Mouse (Mus musculus) E14TG2a.4 (cell line): ENCODE results near the gene Tor1b.
A peak's percentile ranks its signal among the peaks of the same experiment; 100 is the strongest.
"Not testable (repeated sequence)": the region's sequence is repeated elsewhere in the genome, so short reads cannot be mapped to it uniquely, and the experiment has no call there.

ENCODE experiments used
- H3K27me3 ChIP-seq: 2 replicates; pipeline ENCODE4 v1.6.1; 2014; ENCODE audit warnings: low read length, control low read depth; ENCODE audit not compliant: insufficient read depth
- H3K36me3 ChIP-seq: 2 replicates; pipeline ENCODE4 v1.6.1; 2014; ENCODE audit warnings: low read length, control low read depth; ENCODE audit not compliant: insufficient read depth
- H3K4me1 ChIP-seq: replicated peaks from 2 replicates; pipeline ENCODE4 v1.6.1; 2014; ENCODE audit warnings: low read depth, low read length, control low read depth
- H3K4me3 ChIP-seq: replicated peaks from 2 replicates; pipeline ENCODE4 v1.5.1; 2014; ENCODE audit warnings: mild to moderate bottlenecking, low read length
- H3K9me3 ChIP-seq: 2 replicates; pipeline ENCODE4 v1.6.1; 2014; ENCODE audit warnings: low read length, control low read depth
- CTCF ChIP-seq: conservative IDR thresholded peaks from 2 replicates; pipeline ENCODE4 v1.5.1; 2014; ENCODE audit warnings: low read length
- NANOG ChIP-seq: IDR thresholded peaks from 2 replicates; pipeline ENCODE4 v1.6.1; 2014; ENCODE audit warnings: borderline replicate concordance, low read length, mixed read lengths
- POU5F1 ChIP-seq: IDR thresholded peaks from 2 replicates; pipeline ENCODE4 v1.6.1; 2014; ENCODE audit warnings: low read length, borderline replicate concordance

The Tor1b gene

GRCm38 (mm10) chr2:30937731-30938130, 15.0 kb upstream of the Tor1b start:
- no peaks in the 10 kb centered on the region for H3K27me3 ChIP-seq
- peaks cover 74% of the 10 kb centered on the region for H3K4me1 ChIP-seq
- no peaks in the 10 kb centered on the region for H3K36me3 ChIP-seq
- H3K9me3 ChIP-seq = no peaks in the 10 kb centered on the region
- H3K4me3 ChIP-seq = peak overlapping the region; percentile 78
- TF ChIP-seq CTCF = no peak
- TF ChIP-seq POU5F1 = no peak
- TF ChIP-seq NANOG = no peak

DNA sequence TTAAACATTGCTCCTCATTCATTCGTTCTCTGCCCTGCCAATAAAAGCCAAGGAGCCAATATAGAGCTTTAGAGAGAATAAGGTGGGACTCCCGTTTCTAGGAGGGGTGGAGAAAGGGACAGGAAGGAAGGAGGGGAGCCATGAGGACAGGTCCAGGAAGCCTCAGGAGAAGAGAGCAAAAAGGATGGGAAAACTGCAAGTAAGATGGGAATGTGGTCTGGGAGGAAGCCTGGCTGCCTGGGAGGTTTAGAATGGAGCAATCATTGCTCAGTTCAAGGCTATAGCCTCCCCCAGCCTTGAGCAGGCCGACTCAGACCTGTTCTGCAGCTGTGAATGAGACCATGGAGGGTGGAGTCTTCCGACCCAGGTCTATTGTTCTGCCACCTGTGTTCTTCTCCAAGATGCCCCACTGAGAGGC, 14.2 kb upstream of the Tor1b start:
- peak overlapping the region; percentile 78 for H3K4me3 ChIP-seq
- TF ChIP-seq NANOG = peak; percentile 51; the same call in 1 of the 2 replicates
- TF ChIP-seq CTCF = no peak
- no peak for TF ChIP-seq POU5F1
- no peaks in the 10 kb centered on the region for H3K27me3 ChIP-seq
- H3K4me1 ChIP-seq = peaks cover 67% of the 10 kb centered on the region
- no peaks in the 10 kb centered on the region for H3K36me3 ChIP-seq
- H3K9me3 ChIP-seq = no peaks in the 10 kb centered on the region

- no peaks in the 10 kb centered on the region for H3K36me3 ChIP-seq
- TF ChIP-seq POU5F1 (no peak), NANOG (no peak), CTCF (no peak)
Measured at GRCm38 (mm10) chr2:30941586-30941985, 11.2 kb upstream of the Tor1b start.

GRCm38 (mm10) chr2:30942116-30942515, 10.6 kb upstream of the Tor1b start:
- not testable (repeated sequence) for H3K27me3 ChIP-seq, H3K9me3 ChIP-seq, H3K4me3 ChIP-seq, H3K36me3 ChIP-seq
- peaks cover 39% of the 10 kb centered on the region for H3K4me1 ChIP-seq

More at GRCm38 (mm10) chr2:30941586-30941985, 11.2 kb upstream of the Tor1b start:
- Histone ChIP-seq H3K4me3 (no peak overlapping the region), H3K9me3 (no peaks in the 10 kb centered on the region), H3K4me1 (peaks cover 44% of the 10 kb centered on the region), H3K27me3 (no peaks in the 10 kb centered on the region)

DNA sequence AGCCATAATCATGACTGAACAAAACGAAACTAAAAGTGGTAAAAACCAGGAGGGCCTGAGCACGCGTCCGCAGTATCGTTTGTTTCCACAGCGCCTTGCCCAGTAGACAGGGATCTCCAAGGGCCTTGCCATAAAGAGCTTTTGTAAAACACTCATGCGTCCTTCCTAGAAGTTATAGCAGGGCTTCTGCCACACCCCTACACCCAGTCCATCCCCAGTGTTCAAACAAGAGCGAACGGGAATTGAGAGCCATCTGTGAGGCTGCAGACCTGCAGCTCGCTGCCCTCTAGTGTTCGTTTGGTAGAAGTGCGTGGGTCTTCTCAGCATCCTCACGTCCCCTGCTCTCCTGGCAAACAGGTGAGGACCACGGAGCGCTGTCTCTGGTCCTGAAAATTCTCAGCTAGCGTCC, 10.2 kb upstream of the Tor1b start:
- Histone ChIP-seq H3K4me3 (no peak overlapping the region), H3K4me1 (peaks cover 38% of the 10 kb centered on the region), H3K27me3 (no peaks in the 10 kb centered on the region), H3K9me3 (no peaks in the 10 kb centered on the region), H3K36me3 (no peaks in the 10 kb centered on the region)
- TF ChIP-seq CTCF (peak; percentile 94), POU5F1 (no peak), NANOG (no peak)

DNA sequence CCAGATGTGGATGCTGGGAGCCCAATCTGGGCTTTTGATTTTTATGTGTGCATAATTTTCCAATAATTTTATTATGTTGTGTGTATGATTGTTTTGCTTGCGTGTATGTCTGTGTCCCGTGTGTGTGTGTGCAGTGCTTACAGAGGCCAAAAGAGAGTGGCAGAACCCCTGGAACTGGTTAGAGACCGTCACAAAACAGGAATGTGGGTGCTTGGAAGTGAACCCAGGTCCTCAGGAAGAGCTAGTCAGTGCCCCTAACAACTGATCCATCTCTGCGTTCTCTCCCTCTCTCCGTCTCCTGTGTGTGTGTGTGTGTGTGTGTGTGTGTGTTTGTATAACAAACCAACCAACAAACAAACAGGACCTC, 319 bp upstream of the Tor1b start:
- no peak for TF ChIP-seq POU5F1
- TF ChIP-seq CTCF = no peak
- TF ChIP-seq NANOG = no peak
- Histone ChIP-seq H3K36me3 (peaks cover 36% of the 10 kb centered on the region), H3K4me1 (peaks cover 51% of the 10 kb centered on the region), H3K9me3 (peaks cover 14% of the 10 kb centered on the region), H3K4me3 (peak overlapping the region; percentile 89), H3K27me3 (no peaks in the 10 kb centered on the region)

DNA sequence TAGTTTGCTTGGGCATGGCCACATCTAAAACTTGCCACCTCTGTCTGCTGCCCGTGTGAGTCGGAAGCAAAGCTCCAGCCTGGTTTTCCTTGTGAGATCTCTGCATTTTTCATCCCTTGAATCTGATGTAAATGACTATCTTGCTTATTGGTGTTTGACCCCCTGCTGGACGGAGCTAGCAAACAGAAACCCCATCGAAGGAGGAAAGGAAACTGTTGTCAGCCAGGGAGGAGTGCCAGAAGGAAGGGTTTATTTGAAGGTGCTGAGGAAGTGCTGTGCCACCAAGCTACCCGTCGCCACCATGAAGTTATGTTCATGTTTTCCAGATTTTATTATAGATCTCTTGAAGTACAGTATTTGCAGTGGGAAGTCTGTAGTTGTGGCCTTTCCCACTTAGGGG, 2.0 kb downstream of the Tor1b start:
- Histone ChIP-seq H3K4me3 (peak overlapping the region; percentile 89), H3K27me3 (no peaks in the 10 kb centered on the region), H3K4me1 (peaks cover 70% of the 10 kb centered on the region), H3K9me3 (no peaks in the 10 kb centered on the region), H3K36me3 (peaks cover 60% of the 10 kb centered on the region)
- TF ChIP-seq NANOG = no peak
- TF ChIP-seq POU5F1 = no peak
- no peak for TF ChIP-seq CTCF

DNA sequence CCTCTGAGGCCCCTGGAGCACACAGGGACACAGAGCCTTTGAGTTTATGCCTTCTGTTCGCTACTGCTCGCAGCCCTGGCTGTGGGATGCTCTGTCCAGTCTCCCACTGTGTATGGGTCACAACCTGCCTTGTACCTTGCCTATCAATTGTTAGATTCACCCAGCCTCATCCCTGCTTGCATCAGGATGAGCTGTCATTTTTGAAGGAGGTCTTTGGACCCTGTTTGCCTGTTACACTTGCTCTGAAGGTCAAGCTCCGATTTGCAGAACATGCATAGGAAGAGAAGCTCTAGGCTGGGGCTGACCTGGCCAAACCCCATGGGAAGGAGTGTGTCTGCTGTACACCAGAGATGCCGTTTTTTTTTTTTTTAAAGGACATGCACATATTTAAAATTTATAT, 4.8 kb downstream of the Tor1b start:
- no peak for TF ChIP-seq NANOG
- TF ChIP-seq CTCF = no peak
- no peak for TF ChIP-seq POU5F1
- H3K36me3 ChIP-seq = peaks cover 87% of the 10 kb centered on the region
- peaks cover 89% of the 10 kb centered on the region for H3K4me1 ChIP-seq
- no peak overlapping the region for H3K4me3 ChIP-seq
- H3K9me3 ChIP-seq = no peaks in the 10 kb centered on the region
- no peaks in the 10 kb centered on the region for H3K27me3 ChIP-seq

DNA sequence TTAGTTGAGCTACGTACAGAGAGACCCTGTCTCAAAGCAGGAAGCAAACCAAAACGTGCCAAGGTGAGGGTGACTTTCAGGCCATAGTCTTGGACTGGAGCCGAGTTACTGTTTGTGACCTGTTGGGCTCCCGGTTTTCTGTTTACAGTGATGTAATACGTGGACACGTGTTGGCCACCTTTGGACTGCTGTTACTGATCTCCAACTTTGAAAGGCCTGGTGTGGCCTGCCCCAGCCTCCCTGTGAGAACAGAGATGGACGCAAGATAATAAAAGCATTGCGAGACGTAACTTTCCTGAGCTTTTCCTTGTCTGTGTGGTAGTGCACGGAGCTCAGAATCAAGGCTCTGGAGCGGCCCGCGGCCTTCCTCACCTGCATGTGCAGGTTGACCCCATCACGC, 6.0 kb downstream of the Tor1b start:
- H3K36me3 ChIP-seq = peaks cover 99% of the 10 kb centered on the region
- H3K4me3 ChIP-seq = no peak overlapping the region
- H3K27me3 ChIP-seq = no peaks in the 10 kb centered on the region
- H3K9me3 ChIP-seq = no peaks in the 10 kb centered on the region
- peaks cover 95% of the 10 kb centered on the region for H3K4me1 ChIP-seq
- TF ChIP-seq CTCF (no peak), NANOG (no peak), POU5F1 (no peak)

GRCm38 (mm10) chr2:30959856-30960255, 7.1 kb downstream of the Tor1b start:
- no peaks in the 10 kb centered on the region for H3K27me3 ChIP-seq
- no peak for TF ChIP-seq NANOG
- no peak for TF ChIP-seq CTCF
- no peak for TF ChIP-seq POU5F1
- peaks cover 100% of the 10 kb centered on the region for H3K36me3 ChIP-seq
- peaks cover 95% of the 10 kb centered on the region for H3K4me1 ChIP-seq
- no peaks in the 10 kb centered on the region for H3K9me3 ChIP-seq
- peak overlapping the region; percentile 26; the same call in 1 of the 2 replicates for H3K4me3 ChIP-seq
